Mouse (Mus musculus): ENCODE measurements at regions not wholly inside any gene's neighbourhood (a gene's known extent, or its start where the extent isn't known, plus 50 kb on each side); places are given as distances from the start of the nearest gene placed in this dataset.

DNA sequence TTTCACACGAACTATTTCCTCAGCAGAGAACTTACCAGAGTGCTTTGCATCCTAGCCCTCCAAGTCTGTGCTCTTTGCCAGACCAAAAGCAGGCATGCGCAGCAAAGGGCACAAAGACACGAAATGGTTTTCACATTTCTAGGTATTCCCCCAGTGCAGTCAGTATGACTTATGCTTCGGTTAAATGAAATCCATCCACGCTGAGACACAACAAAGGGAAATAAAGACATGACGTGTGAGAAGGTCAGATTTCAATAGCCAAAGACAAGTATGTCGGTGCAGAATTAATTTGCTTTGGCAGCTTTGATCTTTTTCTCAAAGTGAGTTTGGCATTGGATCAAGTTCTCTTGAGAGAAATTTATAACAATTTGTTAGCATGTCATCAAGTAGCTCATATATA is 417.9 kb upstream of the Actbl2 start:
- Histone ChIP-seq H3K9me3 (ENCODE audit: control insufficient read depth, low read length) (no peaks in the 10 kb centered on the region), H3K4me1 (ENCODE audit: control insufficient read depth, insufficient read depth, low read length) (no peaks in the 10 kb centered on the region), H3K27ac (replicated peaks; ENCODE audit: low read depth, low read length) (no peak overlapping the region), H3K4me2 (ENCODE audit: low read depth, severe bottlenecking) (no peak overlapping the region), H3K27me3 (ENCODE audit: control insufficient read depth, insufficient read depth, low read length) (no peaks in the 10 kb centered on the region), H3K9ac (ENCODE audit: low read length) (no peak overlapping the region), H3K36me3 (ENCODE audit: control insufficient read depth, insufficient read depth, low read length) (no peaks in the 10 kb centered on the region), H3K4me3 (ENCODE audit: low read depth, low read length) (no peak overlapping the region)
- 28% methylated on average over 7 of the region's 7 CpGs for WGBS
- DNase-seq (ENCODE audit: low spot score), result peak; percentile 28
- ATAC-seq (ENCODE audit: insufficient number of reproducible peaks, low FRiP score, low TSS enrichment, low read depth), result peak; percentile 62; the same call in 1 of the 2 replicates

DNA sequence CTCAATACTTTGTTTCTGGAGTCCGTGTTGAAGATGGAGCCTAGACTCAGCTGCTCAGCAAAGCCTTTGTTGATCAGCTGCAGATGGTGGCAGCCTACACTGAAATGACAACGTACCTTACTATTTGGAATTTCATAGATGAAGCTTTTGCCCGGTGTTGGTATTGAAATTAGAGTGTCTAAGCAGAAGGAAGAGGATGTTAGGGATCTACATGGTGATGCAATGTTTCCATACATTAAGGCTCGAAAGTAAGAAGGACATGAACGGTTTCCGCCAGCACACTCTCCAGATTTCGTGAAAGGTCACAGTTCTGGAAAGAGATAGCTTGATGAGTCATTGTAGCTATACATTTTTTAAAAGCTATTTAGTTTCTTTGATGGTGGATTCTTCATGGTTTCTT is 412.9 kb upstream of the Actbl2 start:
- Histone ChIP-seq H3K36me3 (ENCODE audit: control insufficient read depth, insufficient read depth, low read length) (no peaks in the 10 kb centered on the region), H3K27me3 (ENCODE audit: control insufficient read depth, insufficient read depth, low read length) (no peaks in the 10 kb centered on the region), H3K27ac (replicated peaks; ENCODE audit: low read depth, low read length) (no peak overlapping the region), H3K4me3 (ENCODE audit: low read depth, low read length) (no peak overlapping the region), H3K4me1 (ENCODE audit: control insufficient read depth, insufficient read depth, low read length) (no peaks in the 10 kb centered on the region), H3K9me3 (ENCODE audit: control insufficient read depth, low read length) (no peaks in the 10 kb centered on the region), H3K4me2 (ENCODE audit: low read depth, severe bottlenecking) (no peak overlapping the region), H3K9ac (ENCODE audit: low read length) (no peak overlapping the region)
- DNase-seq (ENCODE audit: low spot score) (no peak), ATAC-seq (ENCODE audit: insufficient number of reproducible peaks, low FRiP score, low TSS enrichment, low read depth) (no peak)
- WGBS, result 90% methylated on average over 7 of the region's 7 CpGs

DNA sequence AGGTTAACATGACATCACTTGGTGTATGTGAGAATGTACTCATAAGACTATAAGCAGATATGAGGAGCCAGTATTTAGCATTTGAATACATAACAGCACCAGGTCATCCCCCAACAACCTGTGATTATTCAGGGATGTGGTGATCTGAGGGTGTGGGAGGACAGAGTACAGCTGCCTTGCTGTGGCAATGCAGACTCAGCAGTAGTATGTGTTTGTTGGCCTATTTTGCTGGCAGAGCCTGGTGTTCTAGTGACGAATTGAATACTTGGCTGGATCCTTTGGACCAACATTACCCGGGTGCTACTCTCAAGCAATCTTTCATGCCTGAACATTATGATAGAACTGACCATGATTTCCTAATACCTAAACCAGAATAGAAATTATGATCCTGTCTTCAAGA is 409.1 kb upstream of the Actbl2 start:
- DNase-seq (ENCODE audit: low spot score) (no peak), ATAC-seq (ENCODE audit: insufficient number of reproducible peaks, low FRiP score, low TSS enrichment, low read depth) (no peak)
- H3K27me3 ChIP-seq (ENCODE audit: control insufficient read depth, insufficient read depth, low read length), result no peaks in the 10 kb centered on the region
- no peak overlapping the region for H3K9ac ChIP-seq (ENCODE audit: low read length)
- WGBS, result 92% methylated on average over 2 of the region's 2 CpGs
- no peak overlapping the region for H3K4me2 ChIP-seq (ENCODE audit: low read depth, severe bottlenecking)
- H3K36me3 ChIP-seq (ENCODE audit: control insufficient read depth, insufficient read depth, low read length), result no peaks in the 10 kb centered on the region
- H3K9me3 ChIP-seq (ENCODE audit: control insufficient read depth, low read length), result no peaks in the 10 kb centered on the region
- no peak overlapping the region for H3K4me3 ChIP-seq (ENCODE audit: low read depth, low read length)
- no peak overlapping the region for H3K27ac ChIP-seq (replicated peaks; ENCODE audit: low read depth, low read length)
- no peaks in the 10 kb centered on the region for H3K4me1 ChIP-seq (ENCODE audit: control insufficient read depth, insufficient read depth, low read length)

DNA sequence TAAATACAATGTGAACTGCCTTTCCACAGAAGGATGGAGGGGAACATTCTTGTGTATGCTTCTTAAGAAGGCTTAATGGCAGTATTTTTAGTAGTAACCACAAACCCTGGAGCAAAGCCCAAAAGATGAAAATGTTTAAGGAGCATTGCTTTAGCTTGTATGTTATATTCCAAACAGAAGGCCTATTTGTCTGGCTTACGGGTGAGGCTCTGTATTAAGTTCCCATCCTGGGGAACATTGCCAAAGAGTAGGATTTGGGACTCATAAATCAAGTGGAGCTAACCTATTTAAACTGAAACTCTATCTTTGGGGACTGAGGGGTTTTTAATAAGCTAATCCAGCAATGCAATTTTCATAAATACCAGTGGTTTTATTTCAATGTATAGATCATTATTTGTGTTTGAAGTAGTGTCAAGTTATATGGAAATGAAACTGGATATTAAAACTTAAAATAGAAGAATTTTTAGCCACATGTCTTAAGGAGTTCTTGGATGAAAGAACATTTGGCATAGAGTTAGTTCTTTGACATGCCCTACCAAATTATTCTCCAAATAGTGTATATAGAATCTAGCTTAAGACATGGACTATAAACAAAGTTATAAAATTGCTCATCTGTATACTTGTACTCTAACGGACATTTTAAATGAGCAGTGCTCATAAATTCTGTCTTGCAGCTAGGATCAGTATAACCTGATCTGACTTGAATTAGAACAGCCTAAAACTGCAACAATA is 401.7 kb upstream of the Actbl2 start:
- DNase-seq (ENCODE audit: low spot score) (no peak), ATAC-seq (ENCODE audit: insufficient number of reproducible peaks, low FRiP score, low TSS enrichment, low read depth) (no peak)
- no peaks in the 10 kb centered on the region for H3K36me3 ChIP-seq (ENCODE audit: control insufficient read depth, insufficient read depth, low read length)
- no peak overlapping the region for H3K4me3 ChIP-seq (ENCODE audit: low read depth, low read length)
- H3K27me3 ChIP-seq (ENCODE audit: control insufficient read depth, insufficient read depth, low read length), result no peaks in the 10 kb centered on the region
- H3K9ac ChIP-seq (ENCODE audit: low read length), result no peak overlapping the region
- no peaks in the 10 kb centered on the region for H3K4me1 ChIP-seq (ENCODE audit: control insufficient read depth, insufficient read depth, low read length)
- 63% methylated on average over 2 of the region's 2 CpGs for WGBS
- H3K4me2 ChIP-seq (ENCODE audit: low read depth, severe bottlenecking), result no peak overlapping the region
- no peaks in the 10 kb centered on the region for H3K9me3 ChIP-seq (ENCODE audit: control insufficient read depth, low read length)
- no peak overlapping the region for H3K27ac ChIP-seq (replicated peaks; ENCODE audit: low read depth, low read length)

DNA sequence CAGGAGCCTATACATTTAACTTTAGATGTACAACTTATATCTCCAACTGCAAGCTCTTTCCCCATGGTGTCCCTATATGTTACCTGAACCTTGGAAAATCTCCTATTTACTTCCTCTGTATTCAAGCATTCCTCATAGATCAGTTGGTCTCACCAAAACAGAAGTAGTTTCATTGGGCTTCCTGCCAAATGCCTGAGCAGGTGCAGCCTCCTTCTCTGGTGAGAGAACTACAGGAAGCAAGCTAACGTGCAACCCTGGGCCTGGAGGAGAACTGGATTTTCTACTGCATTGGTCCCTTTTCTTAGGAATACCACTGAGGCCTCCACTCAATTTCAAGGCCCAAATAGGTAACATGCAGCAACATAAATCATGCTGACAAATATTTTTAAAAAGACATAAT is 400.6 kb upstream of the Actbl2 start:
- Histone ChIP-seq H3K27me3 (ENCODE audit: control insufficient read depth, insufficient read depth, low read length) (no peaks in the 10 kb centered on the region), H3K4me2 (ENCODE audit: low read depth, severe bottlenecking) (no peak overlapping the region), H3K4me1 (ENCODE audit: control insufficient read depth, insufficient read depth, low read length) (no peaks in the 10 kb centered on the region), H3K9me3 (ENCODE audit: control insufficient read depth, low read length) (no peaks in the 10 kb centered on the region), H3K36me3 (ENCODE audit: control insufficient read depth, insufficient read depth, low read length) (no peaks in the 10 kb centered on the region), H3K9ac (ENCODE audit: low read length) (no peak overlapping the region), H3K4me3 (ENCODE audit: low read depth, low read length) (no peak overlapping the region), H3K27ac (replicated peaks; ENCODE audit: low read depth, low read length) (no peak overlapping the region)
- no peak for DNase-seq (ENCODE audit: low spot score)
- WGBS, result 52% methylated on average over 1 of the region's 1 CpGs
- ATAC-seq (ENCODE audit: insufficient number of reproducible peaks, low FRiP score, low TSS enrichment, low read depth), result no peak

DNA sequence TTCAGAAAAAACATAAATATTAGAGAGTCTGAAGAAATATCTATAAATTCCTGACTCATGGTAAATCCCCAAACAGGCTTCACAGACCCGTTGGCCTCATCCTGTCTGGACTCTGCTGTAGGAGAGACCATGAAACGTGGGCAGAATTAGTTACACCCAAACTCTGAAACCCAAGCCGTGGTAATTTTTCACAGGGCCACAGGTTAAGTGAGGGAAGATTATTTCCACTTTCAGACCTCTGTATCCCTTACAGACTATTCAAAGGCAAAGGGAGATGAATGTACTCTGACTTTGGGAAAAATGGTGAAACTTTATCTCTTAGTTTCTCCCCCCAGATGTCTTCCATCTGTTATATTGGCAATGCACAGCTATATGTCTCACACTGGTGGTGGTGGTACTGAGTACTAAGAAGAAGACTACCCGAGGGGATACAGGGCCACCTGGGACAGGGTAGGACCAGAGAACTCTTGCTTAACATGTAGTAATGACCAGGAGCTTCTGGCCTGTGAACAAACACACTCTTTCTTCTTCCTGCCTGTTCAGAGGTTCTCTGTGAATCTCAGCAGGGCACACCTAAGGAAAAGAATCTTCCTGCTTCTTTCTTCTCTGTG is 388.8 kb upstream of the Actbl2 start:
- Histone ChIP-seq H3K27ac (replicated peaks; ENCODE audit: low read depth, low read length) (no peak overlapping the region), H3K9ac (ENCODE audit: low read length) (no peak overlapping the region), H3K4me1 (ENCODE audit: control insufficient read depth, insufficient read depth, low read length) (no peaks in the 10 kb centered on the region), H3K4me3 (ENCODE audit: low read depth, low read length) (no peak overlapping the region), H3K36me3 (ENCODE audit: control insufficient read depth, insufficient read depth, low read length) (no peaks in the 10 kb centered on the region), H3K4me2 (ENCODE audit: low read depth, severe bottlenecking) (no peak overlapping the region), H3K9me3 (ENCODE audit: control insufficient read depth, low read length) (no peaks in the 10 kb centered on the region), H3K27me3 (ENCODE audit: control insufficient read depth, insufficient read depth, low read length) (no peaks in the 10 kb centered on the region)
- no peak for DNase-seq (ENCODE audit: low spot score)
- WGBS, result 65% methylated on average over 4 of the region's 4 CpGs
- ATAC-seq (ENCODE audit: insufficient number of reproducible peaks, low FRiP score, low TSS enrichment, low read depth), result peak; percentile 47; the same call in 1 of the 2 replicates

DNA sequence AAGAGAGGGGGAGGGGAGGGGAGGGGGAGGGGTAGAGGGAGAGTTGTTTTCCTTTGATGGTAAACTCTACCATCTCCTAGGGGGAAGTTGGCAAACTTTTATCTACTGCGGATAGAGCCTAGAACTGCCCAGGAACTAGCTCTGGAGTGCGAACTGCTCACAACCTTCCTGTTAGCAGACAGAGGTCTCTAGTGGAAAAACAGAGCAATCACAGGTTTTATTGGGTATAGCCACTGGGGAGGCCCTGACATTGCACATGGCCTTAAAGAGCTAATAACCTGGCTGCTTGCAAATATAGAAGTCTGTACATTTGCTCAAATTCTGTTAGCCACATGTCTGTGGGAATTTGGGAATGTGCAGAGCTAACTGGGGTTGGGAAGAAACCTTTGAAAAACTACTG is 388.1 kb upstream of the Actbl2 start:
- Histone ChIP-seq H3K27me3 (ENCODE audit: control insufficient read depth, insufficient read depth, low read length) (no peaks in the 10 kb centered on the region), H3K4me3 (ENCODE audit: low read depth, low read length) (no peak overlapping the region), H3K4me1 (ENCODE audit: control insufficient read depth, insufficient read depth, low read length) (no peaks in the 10 kb centered on the region), H3K36me3 (ENCODE audit: control insufficient read depth, insufficient read depth, low read length) (no peaks in the 10 kb centered on the region), H3K4me2 (ENCODE audit: low read depth, severe bottlenecking) (no peak overlapping the region), H3K27ac (replicated peaks; ENCODE audit: low read depth, low read length) (no peak overlapping the region; the same call in 1 of the 2 replicates), H3K9me3 (ENCODE audit: control insufficient read depth, low read length) (no peaks in the 10 kb centered on the region), H3K9ac (ENCODE audit: low read length) (no peak overlapping the region)
- peak; percentile 75; the same call in 1 of the 2 replicates for ATAC-seq (ENCODE audit: insufficient number of reproducible peaks, low FRiP score, low TSS enrichment, low read depth)
- WGBS, result 48% methylated on average over 2 of the region's 2 CpGs
- peak; percentile 39 for DNase-seq (ENCODE audit: low spot score)

DNA sequence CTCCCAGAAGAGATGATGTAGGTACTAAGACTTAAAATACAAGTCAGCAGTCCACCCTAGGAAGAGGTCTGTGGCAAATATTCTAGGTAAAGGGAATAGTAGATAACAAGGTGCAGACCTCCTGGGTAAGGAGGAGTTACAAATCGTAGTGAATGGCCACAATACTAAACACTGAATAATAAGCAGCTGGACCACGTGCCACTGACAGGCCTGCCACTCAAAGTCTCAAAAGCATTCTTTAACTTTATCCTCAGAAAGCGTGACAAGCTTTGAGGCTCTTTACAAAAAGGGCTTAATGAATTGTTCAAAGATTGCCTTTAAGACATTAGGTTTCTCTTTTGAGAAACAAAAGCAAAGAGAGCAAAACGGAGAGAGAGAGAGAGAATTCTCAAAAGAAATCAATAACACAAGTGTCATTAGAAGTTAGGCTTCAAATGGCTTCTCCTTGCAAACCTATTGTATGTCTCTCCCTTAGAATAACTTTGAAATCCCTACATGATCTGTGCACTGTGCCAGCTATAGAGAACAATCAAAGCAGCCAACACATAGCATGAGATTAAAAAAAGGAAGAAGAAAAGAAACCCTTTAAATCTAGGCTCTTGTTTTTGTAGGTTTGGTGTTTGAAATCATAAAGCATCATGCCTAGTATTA is 383.6 kb upstream of the Actbl2 start:
- Histone ChIP-seq H3K4me3 (ENCODE audit: low read depth, low read length) (no peak overlapping the region), H3K9ac (ENCODE audit: low read length) (no peak overlapping the region), H3K4me1 (ENCODE audit: control insufficient read depth, insufficient read depth, low read length) (no peaks in the 10 kb centered on the region), H3K9me3 (ENCODE audit: control insufficient read depth, low read length) (no peaks in the 10 kb centered on the region), H3K36me3 (ENCODE audit: control insufficient read depth, insufficient read depth, low read length) (no peaks in the 10 kb centered on the region), H3K27me3 (ENCODE audit: control insufficient read depth, insufficient read depth, low read length) (no peaks in the 10 kb centered on the region), H3K4me2 (ENCODE audit: low read depth, severe bottlenecking) (no peak overlapping the region), H3K27ac (replicated peaks; ENCODE audit: low read depth, low read length) (no peak overlapping the region)
- WGBS, result 75% methylated on average over 4 of the region's 4 CpGs
- DNase-seq (ENCODE audit: low spot score), result no peak
- no peak for ATAC-seq (ENCODE audit: insufficient number of reproducible peaks, low FRiP score, low TSS enrichment, low read depth)
